Mouse (Mus musculus): ENCODE results near the gene Tbcb.

DNA sequence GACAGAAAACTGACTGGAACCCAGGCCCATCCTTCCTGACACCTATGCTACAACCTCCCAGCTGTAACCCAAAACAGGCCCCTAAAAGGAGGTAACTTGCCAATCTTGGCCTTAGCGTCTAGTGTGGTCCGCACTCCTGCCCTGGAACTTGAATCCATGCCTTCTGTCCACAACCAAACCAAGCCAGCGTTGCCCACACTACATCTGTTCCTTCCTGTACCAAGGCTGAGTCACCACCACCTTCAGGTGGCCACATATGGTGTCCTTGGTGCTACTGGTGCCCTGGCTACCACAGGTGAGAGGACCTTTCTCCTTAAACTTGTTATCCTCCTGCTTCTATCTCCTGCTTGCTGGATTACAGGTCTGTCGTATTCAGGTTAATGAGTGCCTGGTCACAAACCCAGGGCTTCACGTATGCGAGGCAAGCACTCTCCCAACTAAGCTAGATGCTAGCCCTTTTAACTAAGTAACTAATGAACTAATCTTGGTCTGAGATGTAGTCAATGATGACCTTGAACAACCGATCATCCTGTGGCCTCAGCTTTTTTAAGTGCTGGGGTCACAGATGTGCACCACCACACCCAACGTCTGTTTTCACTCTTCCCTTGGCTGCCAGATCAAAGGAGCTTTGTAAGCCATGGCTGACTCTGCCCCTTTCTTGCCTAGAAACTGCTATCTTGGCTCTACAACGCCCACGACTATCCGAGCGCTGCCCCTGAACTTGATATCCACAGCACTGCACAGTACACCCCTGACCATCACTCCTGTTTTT, 43.5 kb downstream of the Tbcb start:
- no peak for TF ChIP-seq CTCF (IDR thresholded peaks at IDR 0.05; ENCODE audit: low read depth)
- no peak for TF ChIP-seq EP300 (IDR thresholded peaks at IDR 0.05; ENCODE audit: low read depth)
